Mouse (Mus musculus) limb, embryonic 11.5 days (tissue): ENCODE measurements around the gene Krtap16-1. TPM values are rescaled to one million over a fixed set of nuclear protein-coding genes. Genes with fewer than 3 reads are reported as not detected.

Experiments
- ATAC-seq: fragments of 200-750 bp; cut with Nextera tagmentation; 2 replicates; pipeline ENCODE4 v1.8.0; 2017; ENCODE audit warnings: low read depth; ENCODE audit not compliant: insufficient number of reproducible peaks, low FRiP score, low TSS enrichment
- DNase-seq: peaks from one replicate; pipeline ENCODE4 v3.0.0-alpha.2; 2015; ENCODE audit warnings: low spot score
- H3K27ac ChIP-seq: fragments of 300-500 bp; sonication (generic); replicated peaks from 2 replicates; pipeline ENCODE4 v1.5.1; 2014; ENCODE audit warnings: low read depth, mild to moderate bottlenecking, low read length
- H3K27me3 ChIP-seq: fragments of 300-500 bp; sonication (generic); 2 replicates; pipeline ENCODE4 v1.6.1; 2014; ENCODE audit warnings: mild to moderate bottlenecking, low read length, mixed read lengths; ENCODE audit not compliant: control insufficient read depth, insufficient read depth
- H3K36me3 ChIP-seq: fragments of 300-500 bp; sonication (generic); 2 replicates; pipeline ENCODE4 v1.6.1; 2014; ENCODE audit warnings: mild to moderate bottlenecking, low read length, moderate library complexity, mixed read lengths; ENCODE audit not compliant: control insufficient read depth, insufficient read depth
- H3K4me1 ChIP-seq: fragments of 300-500 bp; sonication (generic); 2 replicates; pipeline ENCODE4 v1.6.1; 2014; ENCODE audit warnings: low read length, mixed read lengths; ENCODE audit not compliant: control insufficient read depth, insufficient read depth
- H3K4me2 ChIP-seq: fragments of 300-500 bp; sonication (generic); 2 replicates; pipeline ENCODE4 v1.6.1; 2014; ENCODE audit warnings: low read depth, mild to moderate bottlenecking, moderate library complexity; ENCODE audit not compliant: severe bottlenecking
- H3K4me3 ChIP-seq: fragments of 300-500 bp; sonication (generic); 2 replicates; pipeline ENCODE4 v1.5.1; 2014; ENCODE audit warnings: low read depth, low read length
- H3K9ac ChIP-seq: fragments of 300-500 bp; sonication (generic); 2 replicates; pipeline ENCODE4 v1.6.1; 2014; ENCODE audit warnings: mild to moderate bottlenecking, low read length
- H3K9me3 ChIP-seq: fragments of 300-500 bp; sonication (generic); 2 replicates; pipeline ENCODE4 v1.6.1; 2016; ENCODE audit warnings: low read length; ENCODE audit not compliant: control insufficient read depth
- WGBS: fragments of 180-500 bp; shearing (Covaris S2); extraction: QIAGEN DNeasy Blood & Tissue Kit; methylation state at CpG from one replicate; pipeline ENCODE4 v1.1.7; 2014; 5-methylcytosine and 5-hydroxymethylcytosine counted together
- polyA plus RNA-seq: library from polyadenylated mRNA; unstranded; fragments of >200 nt; fragmentation: Nextera tagmentation; extraction: Ambion mirVana; gene quantifications from 2 replicates; pipeline ENCODE4 v1.2.1, GENCODE M21; 2014

Krtap16-1 gene
- polyA plus RNA-seq, 1 experiment from 2014 or later, result not detected

- H3K27me3 ChIP-seq, result no peaks in the 10 kb centered on the region
- H3K9me3 ChIP-seq, result no peaks in the 10 kb centered on the region
- ATAC-seq (no peak), DNase-seq (no peak)
- no peak overlapping the region for H3K27ac ChIP-seq
- no peak overlapping the region for H3K4me3 ChIP-seq
- no peaks in the 10 kb centered on the region for H3K36me3 ChIP-seq
- H3K4me2 ChIP-seq, result no peak overlapping the region
- H3K9ac ChIP-seq, result no peak overlapping the region
- H3K4me1 ChIP-seq, result no peaks in the 10 kb centered on the region
- WGBS, result 80% methylated on average over 20 of the region's 20 CpGs
Observed at GRCm38 (mm10) chr11:99985291-99986092, 905 bp downstream of the Krtap16-1 start.

- Histone ChIP-seq H3K4me2 (no peak overlapping the region), H3K4me1 (no peaks in the 10 kb centered on the region), H3K27me3 (no peaks in the 10 kb centered on the region), H3K4me3 (no peak overlapping the region), H3K36me3 (no peaks in the 10 kb centered on the region), H3K27ac (no peak overlapping the region), H3K9ac (no peak overlapping the region), H3K9me3 (no peaks in the 10 kb centered on the region)
- WGBS, result 96% methylated on average over 1 of the region's 1 CpGs
- ATAC-seq (no peak), DNase-seq (no peak)
Observed at GRCm38 (mm10) chr11:99983442-99983841, 3.0 kb downstream of the Krtap16-1 start.

- H3K4me2 ChIP-seq, result no peak overlapping the region
- H3K9ac ChIP-seq, result no peak overlapping the region
- no peak overlapping the region for H3K27ac ChIP-seq
- H3K4me3 ChIP-seq, result no peak overlapping the region
- H3K27me3 ChIP-seq, result no peaks in the 10 kb centered on the region
- DNase-seq (no peak), ATAC-seq (no peak)
- no peaks in the 10 kb centered on the region for H3K36me3 ChIP-seq
- no peaks in the 10 kb centered on the region for H3K9me3 ChIP-seq
- 89% methylated on average over 9 of the region's 9 CpGs for WGBS
- no peaks in the 10 kb centered on the region for H3K4me1 ChIP-seq
Observed at GRCm38 (mm10) chr11:99982731-99983130, 3.7 kb downstream of the Krtap16-1 start.

- no peaks in the 10 kb centered on the region for H3K4me1 ChIP-seq
- ATAC-seq (no peak), DNase-seq (no peak)
- no peak within 1 kb of the TSS for H3K4me2 ChIP-seq
- H3K4me3 ChIP-seq, result no peak within 1 kb of the TSS
- H3K27ac ChIP-seq, result no peak within 1 kb of the TSS
- H3K27me3 ChIP-seq, result no peaks in the 10 kb centered on the region
- no peak within 1 kb of the TSS for H3K9ac ChIP-seq
- H3K9me3 ChIP-seq, result no peaks in the 10 kb centered on the region
- no peaks in the 10 kb centered on the region for H3K36me3 ChIP-seq
- WGBS, result 75% methylated on average over 5 of the region's 5 CpGs
Observed at GRCm38 (mm10) chr11:99978953-99979352, 7.4 kb downstream of the Krtap16-1 start, which contains the start of gene Krtap29-1. TSS of gene Krtap29-1 (minus strand) at chr11:99979053.

- Histone ChIP-seq H3K4me1 (no peaks in the 10 kb centered on the region), H3K9ac (no peak overlapping the region), H3K4me3 (no peak overlapping the region), H3K9me3 (no peaks in the 10 kb centered on the region), H3K36me3 (no peaks in the 10 kb centered on the region), H3K27ac (no peak overlapping the region), H3K27me3 (no peaks in the 10 kb centered on the region), H3K4me2 (no peak overlapping the region)
- no peak for DNase-seq
- ATAC-seq, result no peak
- 14% methylated on average over 2 of the region's 2 CpGs for WGBS
Observed at GRCm38 (mm10) chr11:99965961-99966360, 20.4 kb downstream of the Krtap16-1 start.

GRCm38 (mm10) chr11:99964213-99964612 is 22.2 kb downstream of the Krtap16-1 start:
- no peak overlapping the region for H3K4me3 ChIP-seq
- no peak overlapping the region for H3K9ac ChIP-seq
- H3K36me3 ChIP-seq, result no peaks in the 10 kb centered on the region
- no peaks in the 10 kb centered on the region for H3K4me1 ChIP-seq
- WGBS, result 48% methylated on average over 6 of the region's 6 CpGs
- no peak overlapping the region for H3K4me2 ChIP-seq
- no peaks in the 10 kb centered on the region for H3K27me3 ChIP-seq
- ATAC-seq (no peak), DNase-seq (no peak)
- H3K27ac ChIP-seq, result no peak overlapping the region
- H3K9me3 ChIP-seq, result no peaks in the 10 kb centered on the region

- Histone ChIP-seq H3K36me3 (no peaks in the 10 kb centered on the region), H3K27ac (no peak within 1 kb of the TSS), H3K9me3 (no peaks in the 10 kb centered on the region), H3K4me3 (no peak within 1 kb of the TSS), H3K9ac (no peak within 1 kb of the TSS), H3K4me2 (no peak within 1 kb of the TSS), H3K4me1 (no peaks in the 10 kb centered on the region), H3K27me3 (no peaks in the 10 kb centered on the region)
- DNase-seq (no peak), ATAC-seq (no peak)
- WGBS, result 92% methylated on average over 2 of the region's 2 CpGs
Observed at GRCm38 (mm10) chr11:99948175-99948574, 38.2 kb downstream of the Krtap16-1 start, which contains the start of gene Krtap9-5. TSS of gene Krtap9-5 (plus strand) at chr11:99948475.

- WGBS, result 85% methylated on average over 9 of the region's 9 CpGs
- ATAC-seq (no peak), DNase-seq (no peak)
- H3K4me1 ChIP-seq, result no peaks in the 10 kb centered on the region
- H3K27ac ChIP-seq, result no peak overlapping the region
- H3K27me3 ChIP-seq, result no peaks in the 10 kb centered on the region
- H3K36me3 ChIP-seq, result no peaks in the 10 kb centered on the region
- H3K4me3 ChIP-seq, result no peak overlapping the region
- H3K9ac ChIP-seq, result no peak overlapping the region
- H3K4me2 ChIP-seq, result no peak overlapping the region
- H3K9me3 ChIP-seq, result no peaks in the 10 kb centered on the region
Observed at GRCm38 (mm10) chr11:99937751-99938264, 48.6 kb downstream of the Krtap16-1 start.
